Mouse (Mus musculus) bone marrow, adult 2 months (tissue): ENCODE results near the gene Ppm1n. TPM values are rescaled to one million over a fixed set of nuclear protein-coding genes. Genes with fewer than 3 reads are reported as not detected.
A peak's percentile ranks its signal among the peaks of the same experiment; 100 is the strongest.

ENCODE experiments used
- H3K27ac ChIP-seq: fragments of 200-500 bp; 2 replicates; pipeline ENCODE4 v1.5.1; 2012; ENCODE audit warnings: low read depth, mild to moderate bottlenecking, control low read depth, inconsistent platforms, low read length; ENCODE audit not compliant: control insufficient read depth, poor library complexity, insufficient read depth
- H3K4me1 ChIP-seq: fragments of 200-500 bp; 2 replicates; pipeline ENCODE4 v1.6.1; 2011; ENCODE audit warnings: low read length; ENCODE audit not compliant: control insufficient read depth, insufficient read depth
- H3K4me3 ChIP-seq: fragments of 200-500 bp; replicated peaks from 2 replicates; pipeline ENCODE3; 2011; ENCODE audit warnings: mild to moderate bottlenecking, low read depth, low read length, control low read depth; ENCODE audit not compliant: control insufficient read depth
- CTCF ChIP-seq: fragments of 200-500 bp; IDR thresholded peaks from 2 replicates; pipeline ENCODE4 v1.5.1; 2011; ENCODE audit warnings: low read length, control low read depth; ENCODE audit not compliant: control insufficient read depth, insufficient read depth
- POLR2A ChIP-seq: fragments of 200-500 bp; IDR thresholded peaks from 2 replicates; pipeline ENCODE4 v1.6.1; 2011; ENCODE audit warnings: low read depth, mild to moderate bottlenecking, control low read depth, low read length, borderline replicate concordance; ENCODE audit not compliant: control insufficient read depth
- WGBS: fragments of 180-500 bp; shearing (Covaris S2); methylation state at CpG from one replicate; pipeline ENCODE4 v1.1.7; 2018; 5-methylcytosine and 5-hydroxymethylcytosine counted together
- polyA plus RNA-seq: library from polyadenylated mRNA; stranded (reverse); fragments of >200 nt; gene quantifications from 2 replicates; pipeline ENCODE4 v1.2.4, GENCODE M21; 2011; ENCODE audit warnings: low replicate concordance; ENCODE audit not compliant: missing spikeins, insufficient read depth, insufficient read length

The Ppm1n gene
- polyA plus RNA-seq, 1 experiment = not detected

DNA sequence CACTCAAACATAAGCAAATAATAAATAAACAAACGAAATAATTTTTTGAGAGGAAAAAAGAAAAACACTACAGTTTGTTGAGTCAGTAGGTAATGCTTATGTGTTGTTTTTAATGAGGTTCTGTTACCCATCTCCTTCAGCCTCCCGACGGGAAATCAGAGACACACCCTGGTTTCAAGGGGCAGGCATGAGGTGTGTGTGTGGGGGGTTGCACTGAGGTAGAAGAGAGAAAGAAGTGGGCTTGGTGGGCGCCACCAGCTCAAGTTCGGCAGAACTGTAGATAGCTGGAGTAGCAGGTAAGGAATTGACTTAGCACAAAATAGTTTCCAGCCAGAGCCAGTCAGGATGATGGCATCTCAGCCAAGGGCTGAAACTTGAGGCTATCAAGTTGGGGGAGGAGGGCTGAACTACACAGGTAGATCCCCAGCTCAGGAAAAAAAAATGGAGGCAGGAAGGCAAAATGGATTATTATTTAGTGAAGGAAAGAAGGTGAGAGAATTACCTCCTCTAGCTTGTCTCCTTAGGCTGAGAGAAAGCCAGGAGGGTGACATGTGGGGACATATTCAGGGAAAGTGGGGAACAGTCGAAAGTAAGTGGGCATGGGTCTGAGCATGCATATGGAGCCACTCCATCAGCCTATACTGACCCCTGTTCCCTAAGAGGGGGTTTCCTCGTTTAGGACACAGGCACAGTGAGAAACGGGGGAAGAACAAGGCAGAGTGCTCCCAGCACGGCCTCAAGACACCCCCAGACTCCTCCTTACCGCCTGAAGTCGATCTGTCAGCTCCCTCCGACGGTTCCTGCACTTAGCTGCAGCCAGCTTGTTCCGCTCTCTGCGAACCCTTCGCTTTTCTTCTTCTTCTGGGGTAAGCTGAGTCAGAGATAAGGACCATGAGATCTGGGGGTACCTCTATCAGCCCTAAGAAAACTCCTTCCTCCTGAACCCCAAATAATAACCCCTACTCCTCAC, 26.2 kb upstream of the Ppm1n start:
- 59% methylated on average over 16 of the region's 16 CpGs for WGBS
- Histone ChIP-seq H3K4me1 (no peaks in the 10 kb centered on the region; the same call in 1 of the 2 replicates), H3K27ac (no peak overlapping the region), H3K4me3 (no peak overlapping the region)
- TF ChIP-seq POLR2A (no peak), CTCF (no peak)

DNA sequence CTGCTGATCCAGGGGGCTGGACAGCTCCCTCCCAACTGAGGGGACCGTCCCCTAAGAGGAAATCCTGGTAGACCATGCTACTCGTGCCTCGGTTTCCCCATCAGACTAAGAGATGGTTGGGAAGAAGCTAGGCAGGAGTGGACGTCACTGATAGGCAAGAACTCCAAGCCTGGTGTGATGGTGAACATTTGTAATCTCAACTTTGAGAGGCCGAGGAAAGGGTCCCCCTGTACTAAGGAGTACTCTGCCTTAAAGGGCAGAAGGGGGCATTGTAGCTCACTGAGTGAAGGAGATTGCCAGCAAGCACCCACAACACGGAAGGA, 25.5 kb upstream of the Ppm1n start:
- TF ChIP-seq POLR2A (no peak), CTCF (no peak)
- Histone ChIP-seq H3K4me3 (no peak overlapping the region), H3K4me1 (no peaks in the 10 kb centered on the region), H3K27ac (no peak overlapping the region)
- 12% methylated on average over 6 of the region's 6 CpGs for WGBS

DNA sequence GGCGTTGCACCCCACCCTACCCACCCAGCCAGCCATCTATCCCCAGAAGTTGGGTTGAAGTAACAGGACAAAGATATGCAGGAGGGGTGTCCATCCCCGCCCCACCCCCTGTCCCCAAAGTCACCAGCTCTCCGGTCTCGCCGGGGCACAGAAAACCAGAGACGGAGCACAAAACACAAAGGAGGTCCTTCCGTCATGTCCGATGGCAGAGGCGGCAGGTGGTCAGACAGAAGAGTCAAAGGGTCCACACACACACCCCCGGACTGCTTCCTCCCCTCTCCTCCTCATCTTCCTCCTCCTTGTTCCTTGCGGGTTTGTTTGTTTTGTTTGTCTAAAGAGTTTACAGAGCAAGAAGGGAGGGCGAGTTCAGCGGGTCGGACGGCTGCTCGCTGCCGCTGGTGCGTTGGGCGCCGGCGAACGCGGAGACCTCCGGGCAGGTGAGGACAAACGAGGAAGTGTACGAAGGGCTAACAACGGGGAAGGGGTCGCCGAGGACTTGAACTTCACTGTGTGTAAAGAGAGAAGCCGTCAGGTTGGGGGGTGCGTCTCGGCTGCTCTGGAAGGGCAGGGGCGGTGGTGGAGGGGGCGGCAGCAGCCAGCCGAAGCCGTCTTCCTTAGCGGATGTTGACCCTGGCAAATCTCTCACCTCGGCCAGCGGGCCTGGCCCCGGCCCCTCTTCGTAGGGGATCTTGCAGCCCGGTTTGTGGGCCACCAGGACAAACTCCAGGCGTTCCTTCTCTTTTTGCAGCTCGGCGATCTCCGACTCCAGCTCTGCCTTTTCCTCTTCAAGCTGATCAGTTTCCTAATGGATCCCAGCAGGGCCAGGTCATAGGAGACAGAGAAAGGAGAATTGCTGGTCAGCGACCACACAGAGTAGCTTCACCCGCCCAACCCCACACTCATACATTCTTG, 24.9 kb upstream of the Ppm1n start:
- 7% methylated on average over 48 of the region's 48 CpGs for WGBS
- H3K4me3 ChIP-seq = no peak overlapping the region
- H3K27ac ChIP-seq = no peak overlapping the region
- TF ChIP-seq CTCF (no peak), POLR2A (no peak)
- H3K4me1 ChIP-seq = no peaks in the 10 kb centered on the region

DNA sequence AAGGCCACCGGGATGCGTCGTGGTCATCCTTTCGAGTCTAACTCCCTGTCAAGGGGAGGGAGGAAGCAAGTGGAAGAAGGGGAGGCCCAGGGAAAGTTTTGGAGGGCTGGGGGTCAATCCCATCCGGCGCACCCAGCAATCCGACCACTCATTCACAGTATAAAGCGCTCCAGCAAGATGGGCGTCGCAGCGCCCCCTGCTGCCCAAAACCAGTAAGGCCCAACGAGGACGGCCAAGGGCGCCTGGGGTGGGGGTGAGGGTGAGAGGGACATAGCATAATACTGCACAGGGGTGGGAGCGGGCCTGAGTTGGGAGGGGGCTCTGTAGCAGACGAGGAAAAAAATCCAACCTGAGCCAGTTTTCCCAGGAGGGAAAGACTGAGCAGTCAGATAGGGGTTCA, 23.9 kb upstream of the Ppm1n start:
- Histone ChIP-seq H3K27ac (no peak overlapping the region), H3K4me1 (no peaks in the 10 kb centered on the region), H3K4me3 (no peak overlapping the region)
- TF ChIP-seq CTCF (peak; percentile 78), POLR2A (no peak)
- 4% methylated on average over 16 of the region's 16 CpGs for WGBS

DNA sequence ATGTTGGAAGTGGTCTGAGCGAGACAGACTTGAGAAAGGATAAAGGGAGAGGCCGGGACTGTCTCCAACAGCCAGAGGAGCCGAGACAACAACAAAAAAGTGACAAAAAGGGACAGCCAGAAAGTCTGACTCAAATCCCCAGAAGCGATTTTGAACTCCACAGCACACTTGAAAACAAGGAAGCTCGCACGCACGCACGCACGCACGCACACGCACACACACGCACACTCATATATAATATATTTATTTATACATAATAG, 23.1 kb upstream of the Ppm1n start:
- 76% methylated on average over 12 of the region's 12 CpGs for WGBS
- Histone ChIP-seq H3K4me1 (no peaks in the 10 kb centered on the region), H3K4me3 (no peak overlapping the region), H3K27ac (no peak overlapping the region)
- TF ChIP-seq CTCF (no peak), POLR2A (no peak)

DNA sequence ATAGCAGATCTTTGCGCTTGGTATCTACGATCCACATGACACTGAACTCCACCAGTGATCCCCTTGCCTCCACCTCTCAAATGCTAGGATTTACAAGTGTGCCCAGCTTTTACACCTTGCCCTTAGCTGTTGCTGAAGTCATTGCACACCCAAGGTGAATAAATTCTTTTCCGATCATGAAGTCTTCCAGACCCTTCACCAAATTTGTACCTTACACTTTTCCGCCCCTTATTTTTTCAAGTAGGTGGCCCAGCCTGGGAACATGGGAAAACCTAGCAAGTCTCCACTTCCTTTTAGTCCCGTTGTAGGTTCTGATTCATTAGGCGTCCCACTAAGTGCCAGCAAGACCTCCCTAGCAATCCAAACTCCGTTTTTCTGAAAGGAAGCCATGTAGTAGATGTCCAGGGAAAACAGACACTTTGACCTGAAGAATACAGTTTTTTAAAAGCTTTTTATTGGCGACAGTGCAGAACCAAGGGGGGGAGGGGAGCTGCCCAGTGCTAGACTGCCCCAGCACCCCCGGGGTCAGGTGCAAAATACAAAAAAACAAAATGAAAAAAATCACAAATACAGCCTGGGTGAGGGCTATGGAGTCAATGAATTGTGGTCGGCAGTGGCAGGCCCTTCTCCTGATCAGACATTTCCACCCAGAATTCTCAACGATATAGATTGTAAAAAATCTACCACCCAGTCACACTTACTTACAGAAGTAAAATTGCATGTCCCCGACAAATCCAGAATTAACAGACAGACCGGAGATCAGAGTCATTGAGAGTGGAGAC, 22.6 kb upstream of the Ppm1n start:
- no peak overlapping the region for H3K27ac ChIP-seq
- H3K4me1 ChIP-seq = no peaks in the 10 kb centered on the region
- whole genome bisulfite sequencing = 54% methylated on average over 13 of the region's 13 CpGs
- H3K4me3 ChIP-seq = no peak overlapping the region
- TF ChIP-seq POLR2A (no peak), CTCF (no peak)

DNA sequence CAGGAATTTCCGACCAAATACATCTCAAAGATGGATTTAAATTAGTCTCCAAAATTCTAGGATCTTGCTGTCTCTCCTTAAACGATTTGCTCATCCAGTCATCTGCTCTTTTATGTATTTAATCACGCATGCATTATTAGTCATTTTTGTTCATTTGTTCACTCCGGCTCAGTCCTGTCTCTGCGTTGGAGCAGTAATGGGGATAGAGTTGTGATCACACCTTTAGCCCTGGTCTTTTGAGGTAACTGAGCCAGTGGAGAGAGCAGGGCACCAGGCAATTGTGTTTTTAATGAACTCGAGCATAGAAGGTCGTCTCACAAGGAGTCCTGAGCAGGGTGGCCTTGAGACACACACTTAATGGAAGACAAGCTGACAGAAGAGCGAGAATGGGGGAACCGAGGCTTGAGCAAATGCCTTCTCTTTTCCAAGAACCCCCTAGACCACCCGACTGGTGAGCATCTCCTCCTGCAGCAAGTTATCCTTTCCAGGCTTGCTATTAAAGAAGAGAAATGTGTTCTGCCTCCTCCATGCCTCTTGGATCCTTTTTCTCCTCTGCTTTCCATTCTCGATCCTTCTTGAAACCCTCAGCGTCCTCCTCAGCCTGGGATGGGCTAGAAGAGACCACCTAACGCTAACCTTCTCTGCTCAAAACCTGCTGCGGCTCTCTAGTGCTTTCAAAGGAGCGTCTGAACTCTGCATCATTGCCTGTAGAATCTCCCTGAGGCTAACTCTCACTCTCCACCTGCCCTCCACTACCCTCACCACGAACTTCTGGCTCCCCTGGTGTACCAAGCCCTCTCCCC, 21.8 kb upstream of the Ppm1n start:
- Histone ChIP-seq H3K27ac (no peak overlapping the region), H3K4me1 (no peaks in the 10 kb centered on the region), H3K4me3 (no peak overlapping the region)
- TF ChIP-seq CTCF = no peak
- TF ChIP-seq POLR2A = no peak
- WGBS = 13% methylated on average over 16 of the region's 16 CpGs
